Mouse (Mus musculus) liver, adult 2 months (tissue): ENCODE data around the gene Gm28044. TPM values are rescaled to one million over a fixed set of nuclear protein-coding genes. Genes with fewer than 3 reads are reported as not detected.

ENCODE experiments used
- DNase-seq: peaks from one replicate; pipeline ENCODE4 v3.0.0-alpha.2; 2011; ENCODE audit warnings: low read depth, low spot score; ENCODE audit errors: extremely low read depth
- H3K27ac ChIP-seq: fragments of 200-500 bp; replicated peaks from 2 replicates; pipeline ENCODE4 v1.5.1; 2012; ENCODE audit warnings: low read depth, mild to moderate bottlenecking, control low read depth, inconsistent platforms, low read length; ENCODE audit not compliant: insufficient read depth
- H3K27me3 ChIP-seq: fragments of 200-500 bp; 2 replicates; pipeline ENCODE4 v1.6.1; 2012; ENCODE audit warnings: mild to moderate bottlenecking, moderate library complexity, low read length, inconsistent platforms; ENCODE audit not compliant: control insufficient read depth, insufficient read depth
- H3K36me3 ChIP-seq: fragments of 200-500 bp; 2 replicates; pipeline ENCODE4 v1.6.1; 2012; ENCODE audit warnings: low read length, inconsistent platforms; ENCODE audit not compliant: control insufficient read depth, insufficient read depth
- H3K4me1 ChIP-seq: fragments of 200-500 bp; 2 replicates; pipeline ENCODE4 v1.6.1; 2011; ENCODE audit warnings: low read length; ENCODE audit not compliant: control insufficient read depth, insufficient read depth
- H3K4me3 ChIP-seq: fragments of 200-500 bp; 2 replicates; pipeline ENCODE4 v1.5.1; 2011; ENCODE audit warnings: low read depth, mild to moderate bottlenecking, control low read depth, low read length, moderate library complexity; ENCODE audit not compliant: insufficient read depth
- H3K79me2 ChIP-seq: fragments of 200-500 bp; 2 replicates; pipeline ENCODE4 v1.6.1; 2012; ENCODE audit warnings: inconsistent platforms, mild to moderate bottlenecking, low read length, moderate library complexity; ENCODE audit not compliant: control insufficient read depth, insufficient read depth
- H3K9ac ChIP-seq: fragments of 200-500 bp; 2 replicates; pipeline ENCODE4 v1.6.1; 2012; ENCODE audit warnings: low read depth, mild to moderate bottlenecking, control low read depth, inconsistent platforms, low read length
- CTCF ChIP-seq: fragments of 200-500 bp; IDR thresholded peaks from 2 replicates; pipeline ENCODE4 v1.5.1; 2011; ENCODE audit warnings: low read depth, low read length, control low read depth
- POLR2A ChIP-seq: fragments of 200-500 bp; IDR thresholded peaks from 2 replicates; pipeline ENCODE4 v1.6.1; 2011; ENCODE audit warnings: low read length, control low read depth; ENCODE audit not compliant: insufficient read depth; ENCODE audit errors: extremely low read depth
- WGBS: fragments of 180-500 bp; shearing (Covaris S2); methylation state at CpG from one replicate; pipeline ENCODE4 v1.1.7; 2018; 5-methylcytosine and 5-hydroxymethylcytosine counted together
- polyA plus RNA-seq: library from polyadenylated mRNA; depleted of rRNA; stranded (reverse); fragments of >200 nt; gene quantifications from 2 replicates; pipeline ENCODE4 v1.2.3, GENCODE M21; 2012
- total RNA-seq: library from RNA; depleted of rRNA; stranded (reverse); fragments of >200 nt; gene quantifications from 2 replicates; pipeline ENCODE4 v1.2.3, GENCODE M21; 2014

The Gm28044 gene
- total and polyA plus RNA-seq, 2 experiments = not detected

- DNase-seq = no peak
- WGBS = 93% methylated on average over 2 of the region's 2 CpGs
- Histone ChIP-seq H3K79me2 (no peaks in the 10 kb centered on the region), H3K4me1 (no peaks in the 10 kb centered on the region), H3K27ac (no peak overlapping the region), H3K27me3 (no peaks in the 10 kb centered on the region), H3K36me3 (peaks cover 29% of the 10 kb centered on the region), H3K4me3 (no peak overlapping the region), H3K9ac (no peak overlapping the region)
- no peak for TF ChIP-seq POLR2A
- no peak for TF ChIP-seq CTCF
Measured at GRCm38 (mm10) chr13:67343422-67343821, 16.9 kb downstream of the Gm28044 start.

GRCm38 (mm10) chr13:67332877-67333276 lies 27.5 kb downstream of the Gm28044 start:
- peaks cover 5% of the 10 kb centered on the region; the same call in 1 of the 2 replicates for H3K4me1 ChIP-seq
- H3K9ac ChIP-seq = no peak overlapping the region
- H3K27ac ChIP-seq = peak overlapping the region; percentile 78
- no peaks in the 10 kb centered on the region for H3K27me3 ChIP-seq
- 72% methylated on average over 1 of the region's 1 CpGs for WGBS
- H3K4me3 ChIP-seq = peak overlapping the region; percentile 63; the same call in 1 of the 2 replicates
- TF ChIP-seq CTCF (no peak), POLR2A (no peak)
- H3K79me2 ChIP-seq = peaks cover 9% of the 10 kb centered on the region; the same call in 1 of the 2 replicates
- DNase-seq = no peak
- H3K36me3 ChIP-seq = no peaks in the 10 kb centered on the region

- H3K4me3 ChIP-seq = peak within 1 kb of the TSS; percentile 63
- WGBS = 4% methylated on average over 17 of the region's 17 CpGs
- peak within 1 kb of the TSS; percentile 78 for H3K27ac ChIP-seq
- H3K4me1 ChIP-seq = peaks cover 5% of the 10 kb centered on the region; the same call in 1 of the 2 replicates
- TF ChIP-seq CTCF (peak; percentile 71), POLR2A (no peak; the same call in 1 of the 2 replicates)
- no peaks in the 10 kb centered on the region for H3K36me3 ChIP-seq
- H3K79me2 ChIP-seq = peaks cover 9% of the 10 kb centered on the region; the same call in 1 of the 2 replicates
- peak within 1 kb of the TSS; percentile 71 for H3K9ac ChIP-seq
- DNase-seq = peak; percentile 98
- no peaks in the 10 kb centered on the region for H3K27me3 ChIP-seq
Measured at GRCm38 (mm10) chr13:67332019-67332724, 28.2 kb downstream of the Gm28044 start, which contains the start of gene Zfp595. TSS of gene Zfp595 (minus strand) at chr13:67332570.

GRCm38 (mm10) chr13:67306718-67307117 lies 53.6 kb downstream of the Gm28044 start:
- no peaks in the 10 kb centered on the region for H3K4me1 ChIP-seq
- no peak overlapping the region for H3K4me3 ChIP-seq
- no peaks in the 10 kb centered on the region for H3K79me2 ChIP-seq
- DNase-seq = no peak
- no peak overlapping the region for H3K27ac ChIP-seq
- H3K9ac ChIP-seq = no peak overlapping the region
- H3K27me3 ChIP-seq = no peaks in the 10 kb centered on the region
- WGBS = 18% methylated on average over 5 of the region's 5 CpGs
- H3K36me3 ChIP-seq = no peaks in the 10 kb centered on the region
- TF ChIP-seq CTCF = no peak
- TF ChIP-seq POLR2A = no peak

- no peaks in the 10 kb centered on the region for H3K36me3 ChIP-seq
- H3K27ac ChIP-seq = peak within 1 kb of the TSS; percentile 76
- peak within 1 kb of the TSS; percentile 58 for H3K9ac ChIP-seq
- 6% methylated on average over 16 of the region's 16 CpGs for WGBS
- H3K4me3 ChIP-seq = peak within 1 kb of the TSS; percentile 60
- DNase-seq = peak; percentile 94
- H3K27me3 ChIP-seq = no peaks in the 10 kb centered on the region
- H3K4me1 ChIP-seq = no peaks in the 10 kb centered on the region
- TF ChIP-seq POLR2A (0 out of 2 replicates have a peak, but pooled peaks have one; percentile 12), CTCF (no peak)
- no peaks in the 10 kb centered on the region for H3K79me2 ChIP-seq
Measured at GRCm38 (mm10) chr13:67305822-67306672, 54.3 kb downstream of the Gm28044 start, which contains the start of gene Zfp457. TSS of gene Zfp457 (minus strand) at chr13:67306485.
